Mouse (Mus musculus): ENCODE data around the gene Lipo3. TPM values are rescaled to one million over a fixed set of nuclear protein-coding genes. Genes with fewer than 3 reads are reported as not detected.

Lipo3 gene
- polyA plus RNA-seq (2012; rRNA removed) = 1.2 and 1.4 TPM in 2 replicates

GRCm38 (mm10) chr19:33761287-33762086, at the start of gene Lipo3:
TSS of gene Lipo3 (minus strand) at chr19:33761951.

GRCm38 (mm10) chr19:33787359-33787758, 25.6 kb upstream of the Lipo3 start, which contains the start of gene Lipo1:
TSS of gene Lipo1 (minus strand) at chr19:33787459.

DNA sequence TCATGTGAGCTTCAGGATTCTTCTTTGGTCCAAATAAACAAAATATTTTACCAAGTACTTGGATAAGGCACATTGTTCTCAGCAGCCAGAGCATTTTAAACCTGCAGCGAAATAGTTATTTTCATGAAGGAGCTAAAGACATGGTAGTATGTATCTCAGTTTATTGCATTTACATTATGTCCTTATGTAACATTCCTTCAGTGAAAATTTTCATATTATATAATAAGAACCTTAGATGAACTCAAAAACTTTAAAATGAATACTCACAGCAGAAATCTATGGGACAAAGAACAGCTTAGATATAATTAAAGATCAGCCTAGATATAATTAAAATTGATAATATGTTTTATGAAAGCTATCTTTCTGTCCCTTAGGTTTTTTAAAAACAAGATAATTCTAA, 10.5 kb downstream of the Lipo3 start, which contains the start of gene Lipo2:
Gene Lipo2 (minus strand): TSS at position 101 of the 400 bp plus-strand sequence.

DNA sequence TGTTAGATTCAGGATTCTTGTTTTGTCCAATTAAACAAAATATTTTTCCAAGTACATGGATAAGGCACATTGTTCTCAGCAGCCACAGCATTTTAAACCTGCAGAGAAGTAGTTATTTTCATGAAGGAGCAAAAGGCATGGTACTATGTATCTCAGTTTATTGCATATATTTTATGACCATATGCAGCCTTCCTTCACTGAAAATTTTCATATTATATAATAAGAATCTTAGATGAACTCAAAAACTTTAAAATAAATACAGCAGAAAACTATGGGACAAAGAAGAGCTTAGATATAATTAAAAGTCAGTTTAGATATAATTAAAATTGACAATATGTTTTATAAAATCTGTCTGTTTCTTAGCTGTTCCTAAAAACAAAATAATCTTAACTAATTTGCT, 136.6 kb downstream of the Lipo3 start, which contains the start of gene Gm8978:
Gene Gm8978 (minus strand): TSS at position 101 of the 400 bp plus-strand sequence.

GRCm38 (mm10) chr19:33517680-33518079, 244.1 kb downstream of the Lipo3 start, which contains the start of gene Lipo4:
TSS of gene Lipo4 (minus strand) at chr19:33517780.

Other genes with a start within 250 kb of the Lipo3 start
- not detected in 2 replicates for gene Lipo4, start 244.2 kb downstream of the Lipo3 start, polyA plus RNA-seq (2012; rRNA removed)
- gene Gm8978, start 136.7 kb downstream of the Lipo3 start, polyA plus RNA-seq (2012; rRNA removed) = not detected in 2 replicates
- gene Lipo2, start 10.6 kb downstream of the Lipo3 start, polyA plus RNA-seq (2012; rRNA removed) = 0.01 and 0.02 TPM in 2 replicates
- not detected in 2 replicates for gene Lipo1, start 25.5 kb upstream of the Lipo3 start, polyA plus RNA-seq (2012; rRNA removed)
- gene Lipf, start 199.2 kb upstream of the Lipo3 start, polyA plus RNA-seq (2012; rRNA removed) = not detected in 2 replicates
- not detected in 2 replicates for gene Lipk, start 246.3 kb upstream of the Lipo3 start, polyA plus RNA-seq (2012; rRNA removed)

All from liver, embryonic 14 days (tissue).